Mouse (Mus musculus): ENCODE results near the gene Gbp10. TPM values are rescaled to one million over a fixed set of nuclear protein-coding genes. Genes with fewer than 3 reads are reported as not detected.

Gene Gbp10
- polyA plus RNA-seq, 1 experiment, result 1.2 TPM

- no peak for TF ChIP-seq CTCF (IDR thresholded peaks at IDR 0.05; ENCODE audit: insufficient read depth, low read length)
- no peak for TF ChIP-seq POLR2A (IDR thresholded peaks at IDR 0.05; ENCODE audit: borderline replicate concordance, extremely low read depth, low read depth, low read length)
- H3K4me3 ChIP-seq (replicated peaks; ENCODE audit: extremely low read depth, low read depth, low read length), result no peak overlapping the region
- no peaks in the 10 kb centered on the region for H3K4me1 ChIP-seq (ENCODE audit: control insufficient read depth, insufficient read depth, low read length)
- no peak for DNase-seq
Observed at GRCm38 (mm10) chr5:105181446-105181845, 57.9 kb downstream of the Gbp10 start.

Other genes starting within 250 kb of the Gbp10 start
- gene Gbp9, start 100.0 kb downstream of the Gbp10 start, polyA plus RNA-seq (2012; rRNA removed), result 11.6 and 16.6 TPM in 2 replicates
- gene Gbp8, start 100.0 kb downstream of the Gbp10 start, polyA plus RNA-seq (2012; rRNA removed), result 2.3 and 2.6 TPM in 2 replicates
- gene Gbp4, start 99.9 kb downstream of the Gbp10 start, polyA plus RNA-seq (2012; rRNA removed), result 18.0 and 18.3 TPM in 2 replicates
- 1.5 and 1.6 TPM in 2 replicates for gene Gm43302, start 54.2 kb upstream of the Gbp10 start, polyA plus RNA-seq (2012; rRNA removed)
- gene Gbp6, start 54.2 kb upstream of the Gbp10 start, polyA plus RNA-seq (2012; rRNA removed), result 3.2 and 4.4 TPM in 2 replicates
- gene Lrrc8b, start 176.2 kb upstream of the Gbp10 start, polyA plus RNA-seq (2012; rRNA removed), result 21.3 and 26.7 TPM in 2 replicates